Mouse (Mus musculus): ENCODE data around the gene Emc9. TPM values are rescaled to one million over a fixed set of nuclear protein-coding genes. Genes with fewer than 3 reads are reported as not detected.

Gene Emc9
- polyA plus RNA-seq, 1 experiment, result 48.5 TPM

DNA sequence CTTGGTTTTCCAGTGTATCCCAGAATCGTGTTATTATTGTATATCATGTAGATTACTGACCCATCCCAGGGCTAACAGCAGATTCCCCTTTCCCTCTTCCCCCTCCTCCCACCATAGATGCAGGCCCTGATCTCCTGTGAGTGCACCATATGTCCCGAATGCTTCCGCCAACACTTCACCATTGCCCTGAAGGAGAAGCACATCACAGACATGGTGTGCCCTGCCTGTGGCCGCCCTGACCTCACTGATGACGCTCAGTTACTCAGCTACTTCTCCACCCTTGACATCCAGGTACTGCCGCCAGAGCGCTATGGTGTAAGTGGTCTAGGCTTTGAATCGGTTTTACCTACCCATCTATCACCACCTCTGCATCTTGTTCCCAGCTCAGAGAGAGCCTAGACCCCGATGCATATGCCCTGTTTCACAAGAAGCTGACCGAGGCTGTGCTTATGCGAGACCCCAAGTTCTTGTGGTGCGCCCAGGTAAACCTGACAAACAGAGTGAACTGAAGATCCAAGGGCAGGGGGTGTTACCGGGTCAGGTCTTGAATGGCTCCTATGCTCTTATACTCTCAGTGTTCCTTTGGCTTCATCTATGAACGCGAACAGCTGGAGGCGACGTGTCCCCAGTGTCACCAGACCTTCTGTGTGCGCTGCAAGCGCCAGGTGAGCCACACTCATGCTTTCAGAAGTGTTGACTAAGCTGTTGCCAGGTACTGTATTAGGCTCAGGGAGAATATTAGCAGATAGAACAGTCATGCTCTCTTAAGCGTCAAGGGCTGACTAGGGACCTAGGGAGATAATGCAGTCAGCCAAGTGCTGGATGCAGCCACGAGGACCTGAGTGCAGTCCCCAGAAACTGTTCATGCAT is 13.7 kb upstream of the Emc9 start:
- TF ChIP-seq CTCF (IDR thresholded peaks at IDR 0.05; ENCODE audit: control insufficient read depth, insufficient read depth, low read length) (no peak), POLR2A (IDR thresholded peaks at IDR 0.05; ENCODE audit: borderline replicate concordance, control insufficient read depth, low read depth, low read length) (no peak)
- 93% methylated on average over 21 of the region's 21 CpGs for WGBS
- Histone ChIP-seq H3K4me3 (replicated peaks; ENCODE audit: control insufficient read depth, low read depth, low read length) (no peak overlapping the region), H3K27ac (ENCODE audit: control insufficient read depth, insufficient read depth, low read depth, low read length, poor library complexity) (no peak overlapping the region), H3K4me1 (ENCODE audit: control insufficient read depth, insufficient read depth, low read length) (peaks cover 3% of the 10 kb centered on the region; the same call in 1 of the 2 replicates)

DNA sequence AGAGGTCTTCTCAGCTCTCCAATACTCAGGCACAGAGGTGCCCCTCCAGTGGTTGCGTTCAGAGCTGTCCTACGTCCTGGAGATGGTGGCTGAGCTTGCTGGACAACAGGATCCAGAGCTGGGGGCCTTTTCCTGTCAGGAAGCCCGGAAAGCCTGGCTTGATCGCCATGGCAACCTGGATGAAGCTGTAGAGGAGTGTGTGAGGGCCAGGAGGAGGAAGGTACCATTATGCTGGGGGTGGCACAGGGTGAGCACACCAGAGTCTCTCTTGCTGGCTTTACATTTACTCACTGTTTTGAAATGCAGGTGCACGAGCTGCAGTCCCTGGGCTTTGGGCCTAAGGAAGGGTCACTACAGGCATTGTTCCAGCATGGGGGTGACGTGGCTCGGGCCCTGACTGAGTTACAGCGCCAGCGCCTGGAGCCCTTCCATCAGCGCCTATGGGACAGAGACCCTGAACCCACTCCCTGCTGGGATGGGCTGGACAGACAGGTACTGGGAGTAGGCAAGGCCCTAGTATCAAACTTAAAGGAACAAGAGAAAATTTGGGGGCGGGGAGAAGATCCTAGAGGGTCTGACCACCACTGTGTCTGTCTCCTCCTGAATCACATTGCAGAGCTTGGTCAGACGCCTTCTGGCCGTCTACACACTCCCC is 11.1 kb upstream of the Emc9 start:
- TF ChIP-seq CTCF (IDR thresholded peaks at IDR 0.05; ENCODE audit: control insufficient read depth, insufficient read depth, low read length), result no peak
- no peak for TF ChIP-seq POLR2A (IDR thresholded peaks at IDR 0.05; ENCODE audit: borderline replicate concordance, control insufficient read depth, low read depth, low read length)
- 92% methylated on average over 13 of the region's 13 CpGs for WGBS
- H3K4me1 ChIP-seq (ENCODE audit: control insufficient read depth, insufficient read depth, low read length), result no peaks in the 10 kb centered on the region; the same call in 1 of the 2 replicates
- H3K4me3 ChIP-seq (replicated peaks; ENCODE audit: control insufficient read depth, low read depth, low read length), result no peak overlapping the region
- no peak overlapping the region for H3K27ac ChIP-seq (ENCODE audit: control insufficient read depth, insufficient read depth, low read depth, low read length, poor library complexity)

DNA sequence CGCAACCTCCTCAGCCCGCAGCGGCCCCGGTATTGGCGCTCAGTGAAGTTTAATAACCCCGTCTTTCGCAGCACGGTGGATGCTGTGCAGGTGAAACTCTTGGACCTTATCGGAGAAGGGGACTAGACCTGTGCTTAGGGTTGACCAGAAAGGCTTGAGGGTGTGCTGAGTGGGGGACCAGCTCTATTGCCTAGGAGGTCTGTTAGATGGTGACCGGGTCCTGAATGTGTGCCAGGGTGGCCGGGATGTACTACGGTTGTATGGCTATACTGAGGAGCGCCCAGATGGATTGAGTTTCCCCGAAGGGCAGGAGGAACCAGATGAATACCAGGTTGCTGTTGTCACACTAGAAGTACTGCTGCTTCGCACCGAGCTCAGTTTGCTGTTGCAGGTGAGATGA is 7.1 kb upstream of the Emc9 start:
- 3% methylated on average over 16 of the region's 16 CpGs for WGBS
- no peaks in the 10 kb centered on the region; the same call in 1 of the 2 replicates for H3K4me1 ChIP-seq (ENCODE audit: control insufficient read depth, insufficient read depth, low read length)
- H3K4me3 ChIP-seq (replicated peaks; ENCODE audit: control insufficient read depth, low read depth, low read length), result peak overlapping the region; percentile 96
- H3K27ac ChIP-seq (ENCODE audit: control insufficient read depth, insufficient read depth, low read depth, low read length, poor library complexity), result peak overlapping the region; percentile 96
- TF ChIP-seq CTCF (IDR thresholded peaks at IDR 0.05; ENCODE audit: control insufficient read depth, insufficient read depth, low read length) (no peak), POLR2A (IDR thresholded peaks at IDR 0.05; ENCODE audit: borderline replicate concordance, control insufficient read depth, low read depth, low read length) (no peak)

DNA sequence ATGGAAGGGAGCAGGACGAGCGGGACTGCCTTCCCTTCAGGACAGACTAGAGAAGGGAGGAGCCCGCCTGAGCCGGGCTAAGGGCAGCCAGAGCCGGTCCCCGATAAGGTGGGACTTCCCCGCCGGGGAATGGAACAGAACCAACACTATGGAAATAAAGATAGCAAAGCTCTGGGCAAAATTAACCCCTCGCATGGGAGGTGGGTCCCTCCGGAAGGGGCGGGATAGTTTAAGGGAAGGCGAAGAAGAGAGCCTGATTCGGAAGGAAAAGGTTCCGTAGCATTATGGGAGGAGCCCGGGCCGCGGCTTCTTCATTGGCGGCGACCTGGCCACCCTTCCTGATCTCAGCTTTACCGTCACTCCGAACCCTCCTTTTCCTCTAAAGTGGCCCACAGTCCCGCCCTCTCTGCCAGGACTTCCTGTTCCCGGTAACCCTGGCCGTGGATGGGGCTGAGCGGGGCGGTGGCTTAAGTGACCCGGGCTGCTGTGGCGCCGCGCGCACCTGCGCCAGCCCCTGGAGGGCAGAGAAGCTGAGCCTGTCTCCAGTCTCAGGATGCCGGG is 6.3 kb upstream of the Emc9 start, which contains the start of gene Rnf31:
TSS of gene Rnf31 (plus strand) at position 378 of the 561 bp plus-strand sequence.
- H3K27ac ChIP-seq (ENCODE audit: control insufficient read depth, insufficient read depth, low read depth, low read length, poor library complexity), result peak within 1 kb of the TSS; percentile 96
- peak within 1 kb of the TSS; percentile 96 for H3K4me3 ChIP-seq (replicated peaks; ENCODE audit: control insufficient read depth, low read depth, low read length)
- under 1% methylated on average over 33 of the region's 33 CpGs for WGBS
- TF ChIP-seq CTCF (IDR thresholded peaks at IDR 0.05; ENCODE audit: control insufficient read depth, insufficient read depth, low read length) (no peak), POLR2A (IDR thresholded peaks at IDR 0.05; ENCODE audit: borderline replicate concordance, control insufficient read depth, low read depth, low read length) (peak; percentile 60; the same call in 1 of the 2 replicates)
- H3K4me1 ChIP-seq (ENCODE audit: control insufficient read depth, insufficient read depth, low read length), result no peaks in the 10 kb centered on the region; the same call in 1 of the 2 replicates

DNA sequence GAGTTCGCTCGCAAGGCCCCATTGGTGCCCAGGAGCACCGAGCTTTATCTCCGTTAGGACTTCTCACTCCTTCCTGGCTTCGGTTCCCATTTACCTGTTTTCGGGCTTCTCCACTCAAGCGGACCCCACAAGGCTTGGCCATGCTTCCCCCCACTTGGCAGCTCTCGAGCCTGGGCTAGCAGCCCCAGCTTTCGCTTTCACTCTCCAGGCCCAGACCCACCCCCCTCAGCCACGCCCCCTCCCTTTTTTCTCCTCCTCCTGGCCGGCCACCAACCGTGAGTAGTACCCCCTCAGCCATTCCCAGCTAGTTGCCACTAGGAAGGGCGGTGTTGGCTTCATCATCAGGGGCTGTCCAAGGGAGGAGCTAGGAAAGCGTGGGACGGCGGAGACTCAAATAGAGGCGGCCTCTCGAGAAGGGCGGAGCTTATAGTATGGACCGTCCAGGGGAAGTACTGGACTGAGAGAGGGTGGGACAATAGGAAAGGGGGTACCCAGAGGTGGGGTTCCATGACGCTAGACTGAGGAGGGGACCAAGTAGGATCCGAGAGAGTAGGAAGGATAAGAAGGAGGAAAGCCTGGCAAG is 5.7 kb upstream of the Emc9 start, which contains the start of gene Psme2:
TSS of gene Psme2 (minus strand) at position 366 of the 583 bp plus-strand sequence.
- H3K27ac ChIP-seq (ENCODE audit: control insufficient read depth, insufficient read depth, low read depth, low read length, poor library complexity), result peak within 1 kb of the TSS; percentile 96
- under 1% methylated on average over 22 of the region's 22 CpGs for WGBS
- TF ChIP-seq POLR2A (IDR thresholded peaks at IDR 0.05; ENCODE audit: borderline replicate concordance, control insufficient read depth, low read depth, low read length), result no peak
- no peak for TF ChIP-seq CTCF (IDR thresholded peaks at IDR 0.05; ENCODE audit: control insufficient read depth, insufficient read depth, low read length)
- H3K4me1 ChIP-seq (ENCODE audit: control insufficient read depth, insufficient read depth, low read length), result no peaks in the 10 kb centered on the region; the same call in 1 of the 2 replicates
- H3K4me3 ChIP-seq (replicated peaks; ENCODE audit: control insufficient read depth, low read depth, low read length), result peak within 1 kb of the TSS; percentile 96

DNA sequence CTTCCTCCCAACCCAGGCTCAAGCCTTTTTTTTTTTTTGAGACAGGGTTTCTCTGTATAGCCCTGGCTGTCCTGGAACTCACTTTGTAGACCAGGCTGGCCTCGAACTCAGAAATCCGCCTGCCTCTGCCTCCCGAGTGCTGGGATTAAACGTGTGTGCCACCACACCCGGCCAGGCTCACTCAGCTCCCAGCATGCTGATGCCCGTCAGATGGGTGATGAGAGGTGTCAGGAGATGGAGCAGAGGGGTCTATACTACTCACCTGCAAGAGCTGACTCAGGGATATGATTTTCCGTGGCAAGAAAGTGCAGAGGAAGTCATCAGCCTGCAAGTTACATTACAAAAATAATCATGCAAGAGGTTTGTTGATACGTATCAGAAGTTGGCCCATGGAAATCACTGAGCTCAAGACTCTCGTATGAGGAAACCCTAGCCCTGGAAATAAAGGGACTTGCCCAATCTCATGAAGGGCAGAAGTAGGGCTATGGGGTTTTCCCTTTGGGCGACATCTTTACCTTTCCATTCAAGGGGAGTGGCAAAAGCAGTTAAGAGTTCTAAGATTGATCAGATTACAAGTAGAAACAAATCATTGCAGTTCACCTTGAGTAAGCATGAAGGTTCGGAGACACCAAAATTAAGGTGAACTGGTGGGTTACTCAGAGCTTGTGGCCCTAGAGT is 4.8 kb upstream of the Emc9 start:
- no peak for TF ChIP-seq CTCF (IDR thresholded peaks at IDR 0.05; ENCODE audit: control insufficient read depth, insufficient read depth, low read length)
- no peak for TF ChIP-seq POLR2A (IDR thresholded peaks at IDR 0.05; ENCODE audit: borderline replicate concordance, control insufficient read depth, low read depth, low read length)
- 56% methylated on average over 11 of the region's 11 CpGs for WGBS
- Histone ChIP-seq H3K4me3 (replicated peaks; ENCODE audit: control insufficient read depth, low read depth, low read length) (no peak overlapping the region), H3K4me1 (ENCODE audit: control insufficient read depth, insufficient read depth, low read length) (no peaks in the 10 kb centered on the region; the same call in 1 of the 2 replicates), H3K27ac (ENCODE audit: control insufficient read depth, insufficient read depth, low read depth, low read length, poor library complexity) (no peak overlapping the region; the same call in 1 of the 2 replicates)

DNA sequence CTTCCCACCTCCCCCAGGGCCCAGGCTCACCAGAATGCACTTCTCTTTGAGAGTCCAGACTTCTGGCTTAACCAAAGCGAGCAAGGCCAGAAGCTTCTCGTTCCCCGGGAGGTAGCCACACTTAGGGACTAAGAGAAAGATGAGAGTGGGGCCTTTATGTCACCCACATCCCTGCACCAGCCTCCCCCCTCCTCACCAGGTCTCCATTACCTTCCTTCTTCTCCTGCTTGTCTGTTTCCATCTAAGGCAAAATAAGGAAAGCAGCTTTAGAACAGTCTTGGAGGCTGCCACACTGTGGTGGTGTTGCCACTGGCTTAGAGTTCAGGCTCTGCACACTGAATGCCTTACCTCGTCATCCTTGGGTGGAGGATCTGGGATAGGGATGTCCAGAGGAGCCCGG is 4.2 kb upstream of the Emc9 start:
- 93% methylated on average over 5 of the region's 5 CpGs for WGBS
- no peaks in the 10 kb centered on the region; the same call in 1 of the 2 replicates for H3K4me1 ChIP-seq (ENCODE audit: control insufficient read depth, insufficient read depth, low read length)
- H3K4me3 ChIP-seq (replicated peaks; ENCODE audit: control insufficient read depth, low read depth, low read length), result no peak overlapping the region
- no peak for TF ChIP-seq POLR2A (IDR thresholded peaks at IDR 0.05; ENCODE audit: borderline replicate concordance, control insufficient read depth, low read depth, low read length)
- no peak for TF ChIP-seq CTCF (IDR thresholded peaks at IDR 0.05; ENCODE audit: control insufficient read depth, insufficient read depth, low read length)
- no peak overlapping the region for H3K27ac ChIP-seq (ENCODE audit: control insufficient read depth, insufficient read depth, low read depth, low read length, poor library complexity)

Data from bone marrow, adult 2 months (tissue).